Mouse (Mus musculus) megakaryocyte, embryonic 14.5 days (primary cell): Measurements from ENCODE around the gene Cenpa.

Source experiments
- FLI1 ChIP-seq: IDR thresholded peaks from 2 replicates; pipeline ENCODE4 v1.6.1; 2012; ENCODE audit warnings: low read length, inconsistent platforms, mixed read lengths
- GATA1 ChIP-seq: IDR thresholded peaks from 3 replicates; pipeline ENCODE4 v1.6.1; 2012; ENCODE audit warnings: mixed read lengths, low read length, inconsistent platforms, borderline replicate concordance

GRCm38 (mm10) chr5:30617357-30617756 lies 49.2 kb upstream of the Cenpa start:
- TF ChIP-seq GATA1, result no peak
- TF ChIP-seq FLI1, result no peak
